In the genomic region with DNA sequence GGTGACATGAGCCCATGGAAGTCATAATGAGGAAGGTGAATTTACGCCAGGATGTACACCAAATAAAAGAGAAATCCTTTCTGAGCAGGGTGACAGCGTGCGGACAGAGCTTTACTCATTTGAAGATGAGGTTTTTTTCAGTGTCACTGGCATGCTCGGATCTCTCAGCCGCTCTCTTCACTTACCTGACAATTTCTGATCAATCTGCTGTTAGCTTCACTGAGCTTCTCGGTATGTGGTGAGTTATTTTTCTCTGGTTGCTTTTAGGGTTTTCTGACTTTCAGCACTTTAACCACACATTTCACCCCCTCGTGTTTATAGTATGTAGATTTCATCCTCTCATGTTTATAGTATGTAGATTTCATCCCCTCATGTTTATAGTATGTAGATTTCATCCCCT, we compare ENCODE assay signal across 17 mouse cellular contexts. TPM values are rescaled to one million over a fixed set of nuclear protein-coding genes. Genes with fewer than 3 reads are reported as not detected.
A peak's percentile ranks its signal among the peaks of the same experiment; 100 is the strongest.
DNase-seq lines count a peak whose midpoint lies in the region; ATAC-seq lines count a peak whose summit lies in the region.
"Had no signal": no experiment of that assay in that cellular context is flagged by ENCODE, and none has a peak within 500 bp of the region (broad histone marks: within the 10 kb centered on the region; RNA-seq: fewer than 3 reads in every experiment).

No protein-coding gene starts in this region.

- H3K27ac ChIP-seq in hindbrain, embryonic 11.5 days (ENCODE audit: low read depth, low read length) = peak overlapping the region; percentile 48; the same call in 1 of the 2 replicates
- H3K27ac ChIP-seq in hindbrain, embryonic 16.5 days (ENCODE audit: low read depth, low read length) = no peak overlapping the region
- H3K27ac ChIP-seq: embryonic facial prominence, embryonic 10.5 days had no signal

- no peak overlapping the region for H3K4me3 ChIP-seq in hindbrain, embryonic 11.5 days (ENCODE audit: low read depth, low read length)
- H3K4me3 ChIP-seq in hindbrain, embryonic 16.5 days (ENCODE audit: low read length) = no peak overlapping the region
- H3K4me3 ChIP-seq: embryonic facial prominence, embryonic 10.5 days; forebrain, embryonic 13.5 days; heart, embryonic 12.5 days; hindbrain, embryonic 15.5 days had no signal

- H3K9ac ChIP-seq in hindbrain, embryonic 11.5 days (ENCODE audit: low read depth, low read length) = no peak overlapping the region
- H3K9ac ChIP-seq in hindbrain, embryonic 16.5 days (ENCODE audit: low read depth, low read length) = no peak overlapping the region
- H3K9ac ChIP-seq: forebrain, embryonic 13.5 days; forebrain, postnatal 0 days; heart, embryonic 12.5 days; hindbrain, embryonic 15.5 days had no signal

- H3K27me3 ChIP-seq in hindbrain, embryonic 11.5 days (ENCODE audit: control insufficient read depth, insufficient read depth, low read length) = no peaks in the 10 kb centered on the region
- H3K27me3 ChIP-seq in hindbrain, embryonic 16.5 days (replicated peaks; ENCODE audit: control insufficient read depth, insufficient read depth, low read length) = no peaks in the 10 kb centered on the region
- H3K27me3 ChIP-seq: forebrain, embryonic 13.5 days; heart, embryonic 12.5 days; hindbrain, embryonic 15.5 days had no signal

- no peaks in the 10 kb centered on the region for H3K36me3 ChIP-seq in hindbrain, embryonic 11.5 days (ENCODE audit: control insufficient read depth, insufficient read depth, low read length)
- no peaks in the 10 kb centered on the region for H3K36me3 ChIP-seq in hindbrain, embryonic 16.5 days (ENCODE audit: control insufficient read depth, insufficient read depth, low read length)
- H3K36me3 ChIP-seq: embryonic facial prominence, embryonic 10.5 days; hindbrain, embryonic 15.5 days had no signal

- no peak overlapping the region for H3K4me2 ChIP-seq in hindbrain, embryonic 11.5 days (replicated peaks; ENCODE audit: low read depth, low read length)
- no peak overlapping the region for H3K4me2 ChIP-seq in hindbrain, embryonic 16.5 days (ENCODE audit: low read length)
- H3K4me2 ChIP-seq: forebrain, embryonic 13.5 days; heart, embryonic 12.5 days; hindbrain, embryonic 15.5 days had no signal

- DNase-seq in hindbrain, embryonic 11.5 days (ENCODE audit: low spot score) = no peak
- DNase-seq in induced T-regulatory cell, adult 2 months (ENCODE audit: low read depth) = peak; percentile 52
- no peak for DNase-seq in layer of hippocampus, adult 18-20 months (ENCODE audit: low spot score in 2 of 2)
- no peak for DNase-seq in gastrocnemius, postnatal 14 days
- DNase-seq: adrenal gland, postnatal 14 days; cerebellum, adult 18-20 months; cerebellum, adult 9-11 months; forebrain, postnatal 0 days; gastrocnemius, postnatal 25 days had no signal

- H3K4me1 ChIP-seq in hindbrain, embryonic 11.5 days (replicated peaks; ENCODE audit: control insufficient read depth, insufficient read depth, low read length) = no peaks in the 10 kb centered on the region
- H3K4me1 ChIP-seq in hindbrain, embryonic 16.5 days (ENCODE audit: control insufficient read depth, insufficient read depth, low read depth, low read length) = no peaks in the 10 kb centered on the region
- H3K4me1 ChIP-seq: embryonic facial prominence, embryonic 10.5 days; forebrain, embryonic 13.5 days; heart, embryonic 12.5 days had no signal

- intact Hi-C loops in gastrocnemius, postnatal 14 days (cut with DNase I; ENCODE audit: low total_unique reads) = no loop called here

- WGBS in hindbrain, embryonic 11.5 days = 69% methylated on average over 7 of the region's 7 CpGs
- WGBS in hindbrain, embryonic 16.5 days = 67% methylated on average over 7 of the region's 7 CpGs

- no peaks in the 10 kb centered on the region for H3K9me3 ChIP-seq in hindbrain, embryonic 11.5 days (ENCODE audit: control insufficient read depth, low read length)
- no peaks in the 10 kb centered on the region for H3K9me3 ChIP-seq in hindbrain, embryonic 16.5 days (ENCODE audit: control insufficient read depth, low read length)
- H3K9me3 ChIP-seq: embryonic facial prominence, embryonic 10.5 days; forebrain, embryonic 13.5 days; hindbrain, embryonic 15.5 days had no signal

- no peak for ATAC-seq in hindbrain, embryonic 11.5 days (ENCODE audit: low FRiP score)
- no peak for ATAC-seq in hindbrain, embryonic 16.5 days
- peak; percentile 42 for ATAC-seq in CD4-positive, CD25-positive, alpha-beta regulatory T cell, adult 4 months
- peak; percentile 34 for ATAC-seq in activated CD4-positive, CD25-positive, alpha-beta regulatory T cell, adult 4 months
- ATAC-seq: intestine, postnatal 0 days had no signal

RNA-seq across cellular contexts. Expression of a gene that starts 21.1 kb away (rescaled TPM):
- 10.8 and 11.3 TPM in 2 replicates for polyA plus RNA-seq in hindbrain, embryonic 11.5 days (2014; fragmentation: Nextera tagmentation; extraction: Ambion mirVana)
- polyA plus RNA-seq in hindbrain, embryonic 16.5 days (2015; fragmentation: Nextera tagmentation; extraction: Ambion mirVana) = 5.4 and 7.6 TPM in 2 replicates
- 1 to 10 TPM; 6.3 to 7.5 TPM for polyA plus RNA-seq in CD4-positive, CD25-positive, alpha-beta regulatory T cell, adult 4 months (2017; shearing (Covaris generic))
- polyA plus RNA-seq in activated CD4-positive, CD25-positive, alpha-beta regulatory T cell, adult 4 months (2017; shearing (Covaris generic)) = 1 to 10 TPM; 4.0 to 7.2 TPM
- 1 to 10 TPM; 1.9 to 3.0 TPM for total RNA-seq in layer of hippocampus, adult 18-20 months (2021)
- 1 to 10 TPM; 3.9 to 4.1 TPM for total RNA-seq in gastrocnemius, postnatal 14 days (2021)

RNA-seq across cellular contexts. Expression of a gene that starts 37.7 kb away (rescaled TPM):
- polyA plus RNA-seq in hindbrain, embryonic 11.5 days (2014; fragmentation: Nextera tagmentation; extraction: Ambion mirVana) = 71.9 and 77.9 TPM in 2 replicates
- 83.0 and 86.3 TPM in 2 replicates for polyA plus RNA-seq in hindbrain, embryonic 16.5 days (2015; fragmentation: Nextera tagmentation; extraction: Ambion mirVana)
- 10 to 100 TPM; 22.0 to 42.2 TPM for polyA plus RNA-seq in CD4-positive, CD25-positive, alpha-beta regulatory T cell, adult 4 months (2017; shearing (Covaris generic))
- 10 to 100 TPM; 15.4 to 25.2 TPM for polyA plus RNA-seq in activated CD4-positive, CD25-positive, alpha-beta regulatory T cell, adult 4 months (2017; shearing (Covaris generic))
- total RNA-seq in layer of hippocampus, adult 18-20 months (2021) = 10 to 100 TPM; 81.4 to 83.4 TPM
- total RNA-seq in gastrocnemius, postnatal 14 days (2021) = 10 to 100 TPM; 15.3 to 16.4 TPM

Comparison
In these comparisons a context has a peak if more than half of its experiments do, and no peak if none do; other contexts are left out.
1. ATAC-seq: peak in CD4-positive, CD25-positive, alpha-beta regulatory T cell, adult 4 months (single experiment) and activated CD4-positive, CD25-positive, alpha-beta regulatory T cell, adult 4 months (single experiment); none in hindbrain, embryonic 11.5 days (single experiment) and hindbrain, embryonic 16.5 days (single experiment).